Mouse (Mus musculus) CH12.LX (cell line): ENCODE data around the gene Sipa1l2. TPM values are rescaled to one million over a fixed set of nuclear protein-coding genes. Genes with fewer than 3 reads are reported as not detected.

Source experiments
- DNase-seq: peaks from one replicate; pipeline ENCODE4 v3.0.0-alpha.2; 2013; ENCODE audit errors: extremely low read depth
- H3K27ac ChIP-seq: 2 replicates; pipeline ENCODE4 v1.5.1; 2012; ENCODE audit warnings: low read depth, mild to moderate bottlenecking, control low read depth, moderate library complexity; ENCODE audit not compliant: insufficient read depth
- H3K27me3 ChIP-seq: replicated peaks from 2 replicates; pipeline ENCODE3; 2012; ENCODE audit warnings: inconsistent platforms
- H3K36me3 ChIP-seq, 2 experiments: replicated peaks in 1 of 2; 2 replicates each; pipeline versions ENCODE3 to v1.6.1; 2012; ENCODE audit warnings: inconsistent platforms in 1 of 2, low read length in 1 of 2, mild to moderate bottlenecking in 1 of 2, mixed read lengths in 1 of 2, moderate library complexity in 1 of 2; ENCODE audit not compliant: control insufficient read depth in 1 of 2, insufficient read depth in 1 of 2
- H3K4me1 ChIP-seq, 2 experiments: 2 replicates each; pipeline ENCODE4 v1.6.1; 2012; ENCODE audit warnings: inconsistent platforms in 1 of 2, moderate library complexity in 1 of 2; ENCODE audit not compliant: insufficient read depth in 2 of 2, control insufficient read depth in 1 of 2
- H3K4me2 ChIP-seq: 2 replicates; pipeline ENCODE4 v1.6.1; 2012; ENCODE audit warnings: low read depth, mild to moderate bottlenecking, control low read depth; ENCODE audit not compliant: poor library complexity, insufficient read depth, severe bottlenecking
- H3K4me3 ChIP-seq, 3 experiments: fragments of 150-350 bp in 1 of 3; sonication (generic) in 1 of 3; replicated peaks in 1 of 3; 2 replicates each; pipeline versions ENCODE3 to v1.5.1; 2011 to 2012; ENCODE audit warnings: low read depth in 2 of 3, low read length in 2 of 3, mild to moderate bottlenecking in 2 of 3, moderate library complexity in 2 of 3, control low read depth in 1 of 3, improper control_type of control experiment in 1 of 3, inconsistent platforms in 1 of 3, mixed read lengths in 1 of 3; ENCODE audit not compliant: poor library complexity in 1 of 3
- H3K79me2 ChIP-seq: replicated peaks from 2 replicates; pipeline ENCODE4 v1.6.1; 2012; ENCODE audit warnings: mild to moderate bottlenecking, moderate library complexity; ENCODE audit not compliant: control insufficient read depth, poor library complexity, insufficient read depth, severe bottlenecking; ENCODE audit errors: extremely low read depth
- H3K9ac ChIP-seq: 2 replicates; pipeline ENCODE4 v1.6.1; 2012; ENCODE audit warnings: low read depth, mild to moderate bottlenecking, control low read depth, moderate library complexity; ENCODE audit not compliant: insufficient read depth
- H3K9me3 ChIP-seq: replicated peaks from 2 replicates; pipeline ENCODE3; 2012; ENCODE audit warnings: low read length, inconsistent platforms, mixed read lengths
- GABPA ChIP-seq: IDR thresholded peaks from 2 replicates; pipeline ENCODE4 v1.6.1; 2012; ENCODE audit warnings: low read depth, low read length, improper control_type of control experiment, inconsistent platforms; ENCODE audit not compliant: insufficient replicate concordance
- JUND ChIP-seq: conservative IDR thresholded peaks from 2 replicates; pipeline ENCODE4 v1.6.1; 2011; ENCODE audit warnings: low read depth, low read length, improper control_type of control experiment
- MAFK ChIP-seq: IDR thresholded peaks from 2 replicates; pipeline ENCODE4 v1.6.1; 2011; ENCODE audit warnings: low read length, improper control_type of control experiment; ENCODE audit not compliant: insufficient replicate concordance
- MAX ChIP-seq: IDR thresholded peaks from 2 replicates; pipeline ENCODE4 v1.6.1; 2011; ENCODE audit warnings: low read length, improper control_type of control experiment
- MEF2A ChIP-seq: IDR thresholded peaks from 2 replicates; pipeline ENCODE4 v1.6.1; 2014; ENCODE audit warnings: low read depth, mild to moderate bottlenecking, inconsistent platforms, low read length, improper control_type of control experiment, borderline replicate concordance
- MXI1 ChIP-seq: IDR thresholded peaks from 2 replicates; pipeline ENCODE4 v1.6.1; 2011; ENCODE audit warnings: mild to moderate bottlenecking, low read depth, low read length, improper control_type of control experiment
- MYC ChIP-seq: IDR thresholded peaks from 2 replicates; pipeline ENCODE4 v1.6.1; 2011; ENCODE audit warnings: low read depth, mild to moderate bottlenecking, improper control_type of control experiment, low read length
- POLR2A ChIP-seq: IDR thresholded peaks from 2 replicates; pipeline ENCODE4 v1.6.1; 2011; ENCODE audit warnings: low read depth, mild to moderate bottlenecking, improper control_type of control experiment, low read length
- POLR2AphosphoS2 ChIP-seq: IDR thresholded peaks from 2 replicates; pipeline ENCODE4 v1.6.1; 2011; ENCODE audit warnings: low read depth, low read length, improper control_type of control experiment
- SIN3A ChIP-seq: IDR thresholded peaks from 2 replicates; pipeline ENCODE4 v1.6.1; 2012; ENCODE audit warnings: low read length, improper control_type of control experiment, inconsistent platforms
- TCF12 ChIP-seq: IDR thresholded peaks from 2 replicates; pipeline ENCODE4 v1.6.1; 2014; ENCODE audit warnings: low read depth, mild to moderate bottlenecking, inconsistent platforms, low read length, improper control_type of control experiment
- UBTF ChIP-seq: IDR thresholded peaks from 2 replicates; pipeline ENCODE4 v1.6.1; 2012; ENCODE audit warnings: low read depth, mild to moderate bottlenecking, inconsistent platforms, low read length, improper control_type of control experiment, moderate library complexity
- USF2 ChIP-seq: conservative IDR thresholded peaks from 2 replicates; pipeline ENCODE4 v1.6.1; 2011; ENCODE audit warnings: low read depth, low read length, improper control_type of control experiment
- ZMIZ1 ChIP-seq: IDR thresholded peaks from 2 replicates; pipeline ENCODE4 v1.6.1; 2012; ENCODE audit warnings: low read depth, mild to moderate bottlenecking, inconsistent platforms, low read length, improper control_type of control experiment
- ZNF384 ChIP-seq: IDR thresholded peaks from 2 replicates; pipeline ENCODE4 v1.6.1; 2012; ENCODE audit warnings: low read depth, low read length, improper control_type of control experiment, inconsistent platforms
- dilution Hi-C: fragments of 300-500 bp; cut with MboI; formaldehyde crosslinking; loops from 2 replicates; pipeline ENCODE4 v1.14.3; 2020; ENCODE audit warnings: low sequenced_read_pairs; ENCODE audit not compliant: extremely low pct_unique_long_range_greater_than_20kb, extremely low pct_ligation_motif_present
- in situ Hi-C: fragments of 300-500 bp; cut with MboI; formaldehyde crosslinking; loops from 3 replicates; pipeline ENCODE4 v1.14.3; 2019; ENCODE audit warnings: low sequenced_read_pairs, low pct_ligation_motif_present, low pct_unique_long_range_greater_than_20kb, mixed read lengths
- polyA plus RNA-seq: library from polyadenylated mRNA; unstranded; fragments of >175 nt; gene quantifications from 2 replicates; pipeline ENCODE4 v1.2.1, GENCODE M21; 2012; ENCODE audit warnings: low read depth; ENCODE audit not compliant: insufficient read length
- total RNA-seq, 2 experiments: library from RNA; depleted of rRNA; stranded (reverse); fragments of 300-350 nt in 1 of 2; fragments of >200 nt in 1 of 2; gene quantifications; 2 replicates each; pipeline ENCODE4 v1.2.3; 2012 to 2014

The Sipa1l2 gene
- total and polyA plus RNA-seq, 3 experiments = 2.0 to 5.6 (median 2.7) TPM

DNA sequence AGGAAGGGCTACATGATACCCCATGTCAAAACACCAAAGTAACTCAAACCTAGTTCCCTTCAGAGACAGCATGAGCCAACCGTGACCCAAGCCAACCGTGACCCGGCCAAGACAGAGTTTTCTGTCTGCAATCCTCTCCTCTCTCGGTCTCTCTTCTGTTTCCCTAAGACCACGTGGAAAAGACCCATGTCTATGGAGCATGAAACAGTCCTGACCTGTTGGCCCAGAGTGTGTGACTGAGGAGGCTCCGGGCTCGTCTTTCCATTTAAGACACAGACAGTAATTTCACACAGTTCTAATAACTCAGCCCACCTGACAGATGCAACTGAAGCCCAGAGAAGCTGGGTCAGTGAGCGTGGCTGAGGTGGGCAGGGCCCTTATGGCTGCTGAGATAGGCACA lies 65.8 kb downstream of the Sipa1l2 start:
- in situ Hi-C loops = no loop called here
- Histone ChIP-seq H3K79me2 (no peaks in the 10 kb centered on the region), H3K4me1 (peaks cover 2 to 44% of the 10 kb centered on the region in 2 experiments; a peak in 3 of 4 replicates), H3K4me2 (no peak overlapping the region), H3K27ac (no peak overlapping the region), H3K36me3 (peaks cover 0 to 2% of the 10 kb centered on the region in 2 experiments), H3K9me3 (no peaks in the 10 kb centered on the region), H3K9ac (no peak overlapping the region), H3K4me3 (no peak overlapping the region), H3K27me3 (no peaks in the 10 kb centered on the region)
- no peak for DNase-seq
- dilution Hi-C loops = no loop called here
- no peak for TF ChIP-seq JUND
- no peak for TF ChIP-seq USF2
- TF ChIP-seq MEF2A = no peak
- TF ChIP-seq UBTF = no peak
- TF ChIP-seq MAFK = no peak
- TF ChIP-seq SIN3A = no peak
- TF ChIP-seq ZMIZ1 = no peak
- TF ChIP-seq POLR2AphosphoS2 = no peak

DNA sequence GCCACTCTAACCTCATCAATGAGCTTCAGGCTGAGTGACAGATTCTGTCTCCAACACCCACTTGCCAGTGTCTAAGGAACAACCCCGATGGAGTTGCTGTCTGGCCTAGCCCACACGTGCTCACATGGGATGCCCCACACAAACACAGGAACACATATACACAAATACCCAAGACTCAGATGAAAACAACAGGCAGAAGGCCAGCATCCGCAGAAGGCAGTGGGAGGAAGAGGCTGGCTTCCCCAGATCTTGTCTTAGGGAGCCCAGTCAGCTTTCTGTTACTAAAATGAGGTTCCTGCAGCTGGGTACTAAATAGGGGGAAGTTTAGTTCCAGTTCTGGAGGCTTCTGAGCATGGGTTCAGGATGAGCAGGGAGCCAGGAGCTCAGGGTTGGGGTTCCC lies 66.8 kb downstream of the Sipa1l2 start:
- Histone ChIP-seq H3K9me3 (no peaks in the 10 kb centered on the region), H3K4me1 (peaks cover 7 to 53% of the 10 kb centered on the region in 2 experiments; a peak in 3 of 4 replicates), H3K36me3 (peaks cover 0 to 2% of the 10 kb centered on the region in 2 experiments), H3K79me2 (no peaks in the 10 kb centered on the region), H3K4me3 (no peak overlapping the region), H3K27me3 (no peaks in the 10 kb centered on the region), H3K27ac (no peak overlapping the region), H3K4me2 (no peak overlapping the region), H3K9ac (no peak overlapping the region)
- dilution Hi-C loops (no loop called here), in situ Hi-C loops (no loop called here)
- TF ChIP-seq TCF12 (no peak), POLR2AphosphoS2 (no peak), ZNF384 (no peak), POLR2A (no peak), MAX (no peak), UBTF (no peak), GABPA (no peak), MXI1 (no peak)
- DNase-seq = no peak

DNA sequence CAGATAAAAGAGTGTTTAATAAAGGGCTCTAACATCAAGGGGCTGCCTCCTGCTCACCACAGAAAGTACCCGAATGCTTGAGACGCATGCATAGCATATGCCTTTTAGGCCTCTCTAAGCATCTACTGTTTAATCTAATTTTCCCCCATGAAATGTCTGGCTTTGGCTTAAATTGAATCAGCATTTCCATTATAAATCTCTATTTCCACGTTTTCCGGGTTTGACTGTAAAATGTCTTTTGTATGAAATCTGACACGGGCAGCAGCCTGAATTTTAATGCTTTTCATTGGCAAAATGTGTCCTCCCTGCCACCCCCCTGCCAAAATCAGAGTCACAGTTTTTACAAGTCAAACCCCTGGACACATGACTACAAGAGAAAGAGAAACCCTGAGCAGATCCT lies 69.6 kb downstream of the Sipa1l2 start:
- dilution Hi-C loops = no loop called here

More for the DNA sequence above, 69.6 kb downstream of the Sipa1l2 start:
- no peak overlapping the region for H3K4me2 ChIP-seq
- no peak overlapping the region for H3K27ac ChIP-seq
- no peaks in the 10 kb centered on the region for H3K9me3 ChIP-seq
- H3K9ac ChIP-seq = no peak overlapping the region
- peaks cover 0 to 2% of the 10 kb centered on the region in 2 experiments for H3K36me3 ChIP-seq
- TF ChIP-seq POLR2A (no peak), MYC (no peak)
- TF ChIP-seq, all 38 proteins: peak for 0
- Histone ChIP-seq H3K4me3 (no peak overlapping the region), H3K27me3 (no peaks in the 10 kb centered on the region), H3K79me2 (no peaks in the 10 kb centered on the region), H3K4me1 (peaks cover 5 to 51% of the 10 kb centered on the region in 2 experiments; a peak in 3 of 4 replicates)
- DNase-seq = no peak
- in situ Hi-C loops = no loop called here
